Mouse (Mus musculus) thymus, adult 2 months (tissue): ENCODE results near the gene Alg11.

Experiments used
- CTCF ChIP-seq: fragments of 200-500 bp; IDR thresholded peaks from 2 replicates; pipeline ENCODE4 v1.5.1; 2012; ENCODE audit warnings: mild to moderate bottlenecking, control low read depth, low read length, moderate library complexity, borderline replicate concordance; ENCODE audit not compliant: control insufficient read depth, poor library complexity, insufficient read depth; ENCODE audit errors: extremely low read depth
- POLR2A ChIP-seq: fragments of 200-500 bp; IDR thresholded peaks from 2 replicates; pipeline ENCODE4 v1.6.1; 2012; ENCODE audit warnings: mild to moderate bottlenecking, low read length, control low read depth, moderate library complexity; ENCODE audit not compliant: control insufficient read depth, poor library complexity, insufficient read depth; ENCODE audit errors: extremely low read depth

GRCm38 (mm10) chr8:22013034-22013707 is 47.4 kb upstream of the Alg11 start:
- TF ChIP-seq CTCF (no peak), POLR2A (no peak)
